Mouse (Mus musculus): ENCODE measurements at regions not wholly inside any gene's neighbourhood (a gene's known extent, or its start where the extent isn't known, plus 50 kb on each side); places are given as distances from the start of the nearest gene placed in this dataset.
"Not testable (repeated sequence)": the region's sequence is repeated elsewhere in the genome, so short reads cannot be mapped to it uniquely, and the experiment has no call there.

DNA sequence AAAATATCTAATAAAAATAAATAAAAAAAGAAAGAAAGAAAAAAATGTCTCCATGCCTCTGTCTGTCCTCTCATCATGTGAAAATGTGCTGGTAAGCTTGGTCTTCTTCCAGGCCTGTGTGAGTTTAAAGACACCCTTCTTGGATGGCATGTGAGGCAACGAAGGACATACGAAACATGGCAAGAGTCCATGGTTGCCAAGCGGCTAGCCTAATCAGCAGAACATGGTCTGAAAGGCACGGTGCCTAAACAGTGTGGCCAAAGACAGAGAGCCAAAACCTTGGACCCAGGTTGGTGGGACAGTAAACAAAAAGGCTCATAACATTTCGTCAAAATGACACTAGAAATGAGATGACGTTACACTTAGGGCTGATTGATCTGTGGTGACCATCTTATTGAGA, 1344.7 kb upstream of the A1bg start:
- no peak for DNase-seq

DNA sequence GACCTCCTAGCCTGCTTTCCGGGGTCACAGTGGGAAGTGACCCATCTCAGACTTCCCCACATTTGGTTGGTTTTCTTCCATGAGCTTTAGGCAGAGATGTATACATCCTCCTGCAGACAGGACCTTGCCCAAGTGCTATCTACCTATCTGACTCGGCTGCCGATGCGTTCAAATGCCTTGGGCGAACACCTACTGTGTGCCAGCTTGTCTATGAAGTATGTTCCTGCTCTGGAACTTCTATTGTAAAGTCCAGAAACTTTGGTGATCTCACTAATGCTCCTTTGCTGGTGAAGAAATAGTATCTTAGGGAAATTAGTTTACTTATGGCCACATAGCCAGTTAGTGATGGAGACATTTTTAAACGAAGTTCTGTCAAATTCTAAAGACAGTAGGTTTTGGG, 1343.2 kb upstream of the A1bg start:
- DNase-seq = no peak

DNA sequence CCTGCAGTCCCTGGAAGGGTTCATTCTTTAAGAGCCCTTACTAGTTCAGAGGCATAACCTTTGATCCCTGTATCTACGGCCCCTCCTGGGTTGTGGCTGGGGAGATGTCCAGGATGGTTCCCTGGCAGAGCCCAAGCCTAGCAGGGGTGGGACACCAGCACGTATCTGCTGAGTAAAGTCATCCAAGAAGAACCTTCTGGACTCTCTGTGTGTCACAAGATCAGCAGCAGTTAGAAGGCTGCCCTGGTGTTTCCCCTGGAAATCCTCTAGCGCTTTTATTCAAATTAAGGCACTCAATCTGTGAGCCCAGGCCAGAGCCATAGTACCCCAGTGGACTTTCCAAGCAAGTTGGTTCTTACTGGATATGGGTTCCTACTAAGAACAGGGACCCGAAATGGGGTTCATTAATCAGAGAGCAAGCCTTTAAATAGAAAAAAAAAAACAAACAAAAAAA, 1342.7 kb upstream of the A1bg start:
- peak; percentile 44 for DNase-seq

DNA sequence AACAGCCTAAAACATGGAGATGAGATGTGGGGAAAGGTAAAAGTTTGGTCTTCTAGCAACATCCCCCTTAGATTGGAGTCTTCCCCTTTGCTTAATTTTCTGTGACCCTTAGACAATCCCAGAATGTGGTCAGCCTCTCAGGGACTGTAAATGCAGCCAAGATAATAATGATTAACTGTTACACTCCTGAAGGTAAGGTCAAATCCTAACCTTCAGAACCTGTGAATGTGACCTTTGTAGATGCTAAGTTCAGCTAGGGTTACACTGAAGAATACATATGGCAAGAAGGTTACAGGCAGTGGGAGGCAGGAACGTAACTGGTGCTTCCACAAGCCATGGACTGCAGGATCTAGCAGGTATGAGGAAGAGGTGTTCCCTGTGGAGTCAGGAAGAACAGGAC, 1342.2 kb upstream of the A1bg start:
- no peak for DNase-seq

DNA sequence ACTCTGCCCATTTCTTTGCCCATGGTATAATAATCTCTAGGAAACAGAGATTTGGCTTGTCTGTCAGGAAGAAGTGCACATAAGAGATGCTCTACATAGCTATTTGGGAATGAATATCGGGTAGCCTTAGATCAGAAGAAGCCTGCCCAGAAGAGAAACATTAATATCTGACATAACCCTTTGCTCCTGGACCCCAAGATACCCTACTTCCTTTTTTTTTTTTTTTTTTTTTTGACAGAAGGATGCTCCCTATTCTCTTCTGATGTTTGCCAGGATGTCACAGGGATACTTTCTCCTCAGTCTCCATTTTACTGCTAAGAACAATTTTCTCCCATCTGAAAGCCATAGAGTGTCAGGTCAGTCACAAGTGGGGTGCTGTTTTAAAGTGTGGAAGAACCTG, 1341.4 kb upstream of the A1bg start:
- no peak for DNase-seq

DNA sequence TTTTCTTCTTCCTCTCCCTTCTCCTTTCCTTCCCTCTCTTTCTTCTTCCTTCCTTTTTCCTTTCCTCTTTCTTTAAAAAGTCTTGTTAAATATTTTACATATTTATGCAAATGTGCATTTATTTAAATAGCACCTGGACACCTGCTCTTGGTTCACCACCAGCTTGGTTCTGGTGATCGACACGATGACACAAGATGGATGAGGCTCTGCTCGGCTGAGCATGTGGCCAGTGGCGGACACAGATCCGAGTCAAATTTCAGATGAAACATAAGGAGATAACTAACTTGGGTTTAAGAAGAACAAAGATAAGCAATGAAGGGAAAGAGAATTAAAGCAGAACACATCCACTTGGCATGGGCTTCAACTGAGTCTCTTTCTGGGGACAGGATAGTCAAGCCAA, 1339.7 kb upstream of the A1bg start:
- DNase-seq = no peak

DNA sequence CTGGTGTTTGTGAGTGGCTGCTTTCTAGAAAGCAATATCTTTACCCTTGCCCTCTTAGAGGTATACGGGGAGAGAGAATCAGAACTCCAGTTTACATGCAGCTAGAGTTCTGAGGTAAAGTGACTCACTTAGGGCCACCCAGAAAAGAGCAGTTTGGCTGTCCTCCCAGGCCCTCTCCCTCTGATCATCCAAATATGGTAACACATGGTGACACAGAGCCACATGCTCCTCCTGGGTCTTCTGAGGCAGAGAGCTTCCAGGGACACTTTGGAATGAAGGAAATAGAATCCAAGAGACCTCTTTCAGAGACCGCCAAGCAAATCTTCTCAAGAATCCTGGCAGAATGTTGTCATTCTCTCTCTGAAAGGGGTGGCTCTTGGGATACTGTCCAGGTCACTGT, 1338.7 kb upstream of the A1bg start:
- no peak for DNase-seq

DNA sequence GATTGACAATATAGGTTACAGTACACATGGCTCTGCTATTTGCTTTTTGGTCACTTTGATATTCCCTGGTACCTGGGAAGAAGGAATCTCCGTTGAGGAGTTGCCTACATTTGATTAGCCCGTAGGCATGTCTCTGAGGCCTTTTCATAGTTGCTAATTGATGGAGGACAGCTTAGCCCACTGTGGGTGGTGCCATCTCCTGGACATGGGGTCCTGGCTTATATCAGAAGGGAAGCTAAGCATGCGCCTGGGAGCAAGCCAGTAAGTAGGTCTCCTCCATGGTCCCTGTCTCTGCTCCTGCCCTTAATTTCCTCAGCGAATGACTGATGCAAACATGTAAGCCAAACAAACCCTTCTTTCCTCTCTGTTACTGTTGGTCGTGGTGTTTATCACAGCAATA, 1335.8 kb upstream of the A1bg start:
- peak; percentile 15 for DNase-seq

DNA sequence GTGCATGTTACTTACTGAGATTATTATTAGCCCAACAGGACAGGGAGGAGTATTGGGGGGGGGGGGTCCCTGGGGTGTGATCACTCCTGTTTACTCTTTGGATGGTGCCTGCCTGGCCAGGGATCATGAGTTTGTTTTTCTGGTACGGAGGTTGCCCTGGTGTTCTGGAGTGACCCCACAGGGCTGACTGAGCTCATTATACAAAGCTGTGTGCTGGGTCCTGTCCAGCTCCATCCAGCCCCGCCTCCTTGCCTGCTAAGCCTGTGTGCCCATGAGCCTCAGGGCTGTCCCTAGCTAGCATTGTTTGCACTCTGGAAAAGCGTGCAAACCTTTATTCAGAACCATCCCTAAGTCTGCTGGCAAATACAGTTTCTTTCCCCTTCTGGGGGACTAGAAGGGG, 1335.1 kb upstream of the A1bg start:
- DNase-seq = peak; percentile 86

DNA sequence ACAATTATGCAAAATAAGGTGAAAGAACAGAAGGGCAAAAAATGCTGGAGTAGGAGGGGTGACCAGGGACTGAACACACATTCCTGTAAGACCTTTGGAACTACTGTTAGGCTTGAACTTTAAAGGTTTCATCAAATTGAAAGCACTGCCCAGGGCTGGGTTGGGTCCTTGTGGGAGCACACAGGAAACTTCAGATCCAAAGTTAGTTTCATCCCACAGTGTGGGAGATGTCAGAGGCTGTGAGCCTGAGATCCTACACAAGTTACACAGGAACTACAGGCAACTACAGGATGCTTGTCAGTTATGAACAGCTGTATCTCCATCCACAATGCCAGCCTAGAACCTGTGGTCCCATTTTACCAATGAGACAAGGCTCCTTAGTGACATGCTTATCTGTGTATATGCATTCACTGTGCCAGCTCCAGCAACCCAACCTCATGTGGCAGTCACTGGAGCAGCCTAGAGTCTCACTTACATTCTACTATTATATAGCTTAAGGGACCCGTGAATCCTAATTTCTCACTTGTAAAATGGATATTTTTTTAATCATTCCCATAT, 1334.4 kb upstream of the A1bg start:
- DNase-seq = peak; percentile 22

DNA sequence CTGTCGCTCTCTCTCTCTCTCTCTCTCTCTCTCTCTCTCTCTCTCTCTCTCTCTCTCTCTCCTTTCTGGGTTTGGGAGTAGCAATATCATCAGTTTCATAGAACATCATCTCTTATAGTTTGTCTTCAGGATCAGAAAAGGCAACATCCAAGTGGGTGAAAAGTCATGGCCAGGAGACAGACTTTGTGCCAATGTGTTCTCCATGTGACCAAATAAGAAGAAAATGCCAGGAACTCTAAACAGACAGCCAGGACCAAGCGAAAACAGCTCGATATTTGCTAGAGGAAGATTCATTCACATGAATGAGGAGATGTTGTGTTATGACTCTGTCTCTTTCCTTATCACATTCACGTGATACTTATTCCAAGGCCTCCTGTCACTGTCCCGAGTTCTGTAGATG, 1332.8 kb upstream of the A1bg start:
- peak; percentile 37 for DNase-seq

DNA sequence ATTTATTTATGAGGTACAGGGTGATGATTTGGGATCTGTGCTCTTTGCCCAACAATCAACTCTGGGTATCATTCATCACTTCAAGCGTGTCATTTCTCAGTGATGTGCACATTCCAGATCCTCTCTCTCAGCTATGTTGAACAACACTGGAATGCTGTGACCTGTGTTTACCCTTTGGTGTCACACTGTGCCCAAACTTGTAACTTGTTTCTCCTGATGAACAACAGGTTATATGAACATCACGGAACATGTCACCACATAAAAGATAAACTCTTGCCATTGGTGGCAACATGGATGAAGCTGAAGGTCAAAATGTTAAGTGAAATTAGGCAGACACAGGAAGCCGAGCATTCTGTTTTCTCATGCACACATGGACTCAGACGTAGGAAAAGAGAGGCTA, 1330.9 kb upstream of the A1bg start:
- DNase-seq = no peak

DNA sequence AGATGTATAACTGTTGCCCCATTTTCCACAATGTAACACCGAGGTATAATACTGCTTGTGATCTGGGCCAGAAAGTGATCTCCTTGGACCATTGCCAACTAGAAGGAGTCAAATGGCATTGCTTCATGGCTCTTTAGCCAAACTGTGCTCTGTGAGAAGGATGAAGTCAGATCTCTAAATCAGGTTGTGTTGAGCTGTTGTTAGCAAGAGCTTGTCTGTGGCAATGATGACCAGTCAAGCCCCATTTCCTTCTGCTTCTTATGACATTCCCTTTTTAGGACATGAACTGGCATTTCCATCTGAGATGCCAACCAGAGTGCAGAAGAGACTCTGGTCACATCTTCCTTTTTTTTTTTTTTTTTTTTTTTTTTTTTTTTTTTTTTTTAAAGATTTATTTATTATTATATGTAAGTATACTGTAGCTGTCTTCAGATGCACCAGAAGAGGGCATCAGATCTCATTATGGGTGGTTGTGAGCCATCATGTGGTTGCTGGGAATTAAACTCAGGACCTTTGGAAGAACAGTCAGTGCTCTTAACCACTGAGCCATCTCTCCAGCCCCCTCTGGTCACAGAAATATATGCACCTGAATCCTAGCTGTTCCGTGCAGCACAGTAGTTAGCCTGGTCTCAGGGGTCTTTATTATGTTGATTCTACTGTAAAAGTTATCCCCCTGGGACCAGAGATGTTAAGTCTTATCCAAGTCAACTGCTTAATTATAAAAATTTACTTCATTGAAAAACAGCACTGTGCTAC, 1329.4 kb upstream of the A1bg start:
- DNase-seq = not testable (repeated sequence)

DNA sequence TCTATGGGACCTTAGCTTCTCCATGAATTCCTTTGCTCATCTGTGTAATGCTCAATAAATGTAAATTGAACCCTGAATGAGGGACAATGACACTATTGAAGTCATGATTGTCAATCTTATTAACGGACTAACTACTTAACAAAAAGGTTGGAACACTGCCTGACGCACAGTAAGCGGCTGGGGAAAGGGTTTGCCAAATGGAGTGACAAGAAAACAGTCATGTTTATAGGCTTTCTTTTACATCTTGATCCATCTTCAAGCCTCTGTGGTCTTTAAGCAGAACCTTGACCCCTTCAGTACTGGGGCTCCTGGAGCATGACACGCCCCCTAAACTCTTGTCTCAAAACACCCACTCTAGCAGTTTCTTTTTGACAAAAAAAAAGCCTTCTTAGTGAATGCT, 1326.6 kb upstream of the A1bg start:
- no peak for DNase-seq

DNA sequence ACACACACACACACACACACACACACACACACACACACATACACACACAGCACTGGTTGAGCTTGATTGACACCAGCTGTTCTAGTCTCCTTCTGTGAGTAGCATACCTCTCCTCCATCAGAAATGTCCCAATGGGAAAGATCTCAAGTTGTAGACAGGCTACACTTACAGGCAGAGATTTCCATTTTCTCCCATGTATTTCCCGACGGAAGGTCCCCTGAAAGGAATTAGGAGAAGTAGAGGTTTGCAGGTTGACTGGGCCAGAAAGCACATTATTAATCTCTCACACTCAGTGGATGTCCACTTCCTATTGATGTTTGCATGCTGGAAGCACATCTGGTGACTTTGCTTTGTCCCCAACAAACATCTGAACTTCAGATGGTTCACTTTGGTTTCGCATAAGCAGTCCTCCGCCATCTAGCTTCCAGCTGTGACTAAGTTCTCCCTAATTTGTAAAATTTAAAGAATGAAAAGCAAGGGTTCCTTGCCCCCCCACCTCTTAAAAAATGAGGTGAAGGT, 1323.8 kb upstream of the A1bg start:
- DNase-seq = no peak

DNA sequence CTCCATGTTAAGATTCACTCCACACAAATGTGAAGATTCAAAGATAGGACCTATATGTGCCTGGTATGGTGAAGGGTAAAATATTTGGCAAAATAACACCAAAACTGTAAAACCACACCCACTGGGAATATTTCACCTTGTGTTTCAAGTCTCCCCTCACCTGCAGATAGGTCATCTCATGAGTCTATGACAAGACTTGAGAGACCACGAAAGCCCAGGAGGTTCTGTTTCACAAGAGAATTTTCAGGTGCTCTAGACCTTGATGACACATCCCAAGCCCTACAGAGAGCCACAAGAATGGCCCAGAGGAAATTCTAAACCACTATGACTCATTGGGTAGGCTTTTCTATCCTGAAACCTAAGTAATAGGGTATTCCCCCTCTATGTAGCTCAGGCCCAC, 1322.4 kb upstream of the A1bg start:
- DNase-seq = no peak

DNA sequence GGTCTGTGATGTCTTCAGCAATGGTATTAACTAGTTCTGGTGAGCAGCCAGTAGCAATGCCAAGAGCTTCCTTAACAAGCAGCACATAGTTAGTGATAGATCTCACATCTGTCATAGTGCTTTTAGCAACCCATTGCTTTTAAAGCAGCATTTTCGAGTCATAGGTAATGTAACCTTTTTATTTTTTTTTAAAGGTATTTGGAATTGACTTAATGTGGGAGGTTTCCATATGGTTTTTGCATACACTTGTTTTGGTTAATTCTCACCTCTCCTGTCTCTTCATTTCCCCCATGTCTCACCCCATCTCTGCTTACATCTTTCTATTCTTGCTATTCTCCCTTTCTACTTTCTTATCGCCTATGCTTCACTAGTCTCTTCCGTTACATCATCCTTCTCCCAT, 1322.0 kb upstream of the A1bg start:
- DNase-seq = no peak

DNA sequence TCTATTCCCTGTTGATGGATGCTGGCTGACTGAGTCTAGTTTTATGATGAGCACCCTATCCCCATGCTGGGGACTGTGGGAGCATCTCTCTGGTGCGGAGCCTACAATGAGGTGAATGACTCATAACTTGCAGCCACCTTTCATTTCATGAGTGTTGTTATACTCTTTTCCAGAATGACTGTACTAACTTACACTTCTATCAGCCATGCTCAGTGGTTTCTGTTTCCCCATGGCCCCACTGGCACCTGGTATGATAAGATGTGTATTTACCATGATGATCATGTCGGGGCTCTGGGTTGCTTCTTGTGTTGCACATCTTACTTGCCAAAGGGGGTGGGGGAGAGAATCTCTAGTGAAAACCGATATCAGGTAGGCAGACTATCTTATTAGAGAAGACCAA, 1317.2 kb upstream of the A1bg start:
- DNase-seq = no peak

DNA sequence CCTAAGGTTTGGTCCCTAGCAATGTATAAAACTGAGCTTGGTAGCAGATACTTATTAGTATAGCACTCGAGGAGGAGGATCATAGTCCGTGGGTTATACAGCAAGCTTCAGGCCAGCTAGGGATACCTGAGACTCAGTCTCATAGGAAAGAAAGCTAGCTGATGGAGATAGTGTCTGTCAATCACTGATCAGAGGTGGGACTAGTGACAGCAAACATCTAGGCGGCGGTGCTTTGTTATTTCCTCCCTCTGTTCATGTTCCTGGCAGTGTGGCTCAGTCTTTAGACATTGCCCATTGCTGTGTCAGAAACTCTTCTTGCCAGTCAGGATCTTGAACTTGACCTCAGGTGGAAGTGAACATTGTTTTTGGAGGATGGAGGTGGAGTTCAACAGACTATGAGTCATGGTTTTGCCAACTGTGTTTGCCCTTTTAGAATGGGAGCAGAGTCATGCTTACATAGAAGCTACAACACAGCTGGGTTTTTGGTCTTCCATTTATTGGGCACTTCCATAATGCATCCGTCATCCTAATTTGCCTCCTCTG, 1315.8 kb upstream of the A1bg start:
- DNase-seq = no peak

DNA sequence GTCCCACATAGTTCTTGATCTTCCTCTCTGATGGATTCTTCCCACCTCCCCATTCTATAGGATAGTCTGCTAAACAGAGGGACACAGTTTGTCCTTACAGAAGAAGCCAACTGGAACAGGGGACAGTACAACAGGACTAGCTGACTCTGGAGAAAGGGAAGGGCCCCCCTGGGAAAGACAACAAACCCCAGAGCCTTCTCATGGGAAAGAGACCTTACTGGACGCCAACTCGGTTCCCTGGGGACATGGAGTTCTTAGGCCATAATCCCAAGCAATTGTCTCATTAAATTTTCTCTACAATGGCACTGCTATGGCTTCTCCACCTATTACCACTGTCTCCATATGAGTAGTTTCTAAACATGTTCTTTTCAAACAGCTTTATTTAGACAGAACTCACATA, 1313.2 kb upstream of the A1bg start:
- DNase-seq = no peak

DNA sequence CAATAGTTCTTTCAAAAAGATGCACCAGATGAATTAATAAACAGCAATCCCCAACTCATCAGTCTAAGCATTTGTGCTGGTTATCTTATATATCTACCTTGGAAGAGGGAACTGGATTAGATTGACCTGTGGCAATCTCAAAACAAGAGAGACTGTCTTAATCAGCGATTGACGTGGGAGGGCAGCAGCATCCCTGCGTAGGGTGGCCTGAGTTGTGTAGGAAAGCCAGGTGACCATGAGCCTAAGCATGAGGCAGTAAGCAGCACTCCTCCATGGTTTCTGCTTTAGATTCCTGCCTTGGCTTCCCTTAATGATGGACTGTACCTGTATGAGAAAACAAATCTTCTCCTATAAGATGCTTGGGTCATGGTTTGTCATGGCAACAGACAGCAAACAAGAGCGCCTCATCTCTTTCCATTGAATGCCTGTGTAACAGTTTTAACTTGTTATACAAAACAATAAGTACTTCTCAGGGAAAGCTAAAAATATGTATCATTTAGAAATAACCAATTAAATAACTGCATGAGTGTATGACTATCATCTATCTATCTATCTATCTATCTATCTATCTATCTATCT, 1311.5 kb upstream of the A1bg start:
- no peak for DNase-seq

DNA sequence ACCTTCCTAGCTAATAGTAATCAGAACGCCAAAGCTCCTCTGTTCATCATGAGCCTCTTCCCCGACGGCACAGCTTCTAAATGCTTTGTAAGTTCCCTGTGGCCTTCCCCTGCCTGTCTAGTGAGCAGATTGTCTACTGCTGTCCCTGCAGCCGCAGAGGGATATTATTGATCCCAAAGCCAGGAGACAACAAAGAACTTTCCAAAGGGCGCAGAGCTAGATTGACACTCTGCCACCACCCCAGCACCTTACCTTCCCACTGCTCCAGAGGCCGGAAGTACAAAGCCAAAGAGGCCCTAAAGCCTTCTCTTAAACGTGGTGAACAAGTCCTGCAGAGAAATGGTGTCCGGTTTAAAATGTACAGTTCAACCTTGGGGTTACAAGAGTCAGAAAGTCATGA, 1310.3 kb upstream of the A1bg start:
- no peak for DNase-seq

DNA sequence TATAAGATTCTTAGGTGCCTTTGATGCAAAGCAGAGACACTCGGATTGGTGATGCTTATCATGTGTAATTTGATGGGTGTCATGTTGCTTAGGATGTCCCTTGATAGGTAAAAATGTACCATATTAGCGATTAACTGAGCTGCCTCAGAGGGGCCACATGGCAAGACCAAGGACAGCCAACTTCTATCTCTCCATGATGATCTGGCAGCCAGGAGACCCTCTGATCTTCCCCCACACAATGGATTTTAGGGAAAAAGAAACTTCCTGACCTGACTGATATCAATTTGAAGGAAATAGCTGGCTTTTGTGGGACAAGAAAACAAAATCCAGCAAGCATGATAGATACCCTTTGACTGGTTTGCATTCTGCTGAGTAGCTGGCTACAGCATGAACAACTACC, 1308.9 kb upstream of the A1bg start:
- DNase-seq = no peak

DNA sequence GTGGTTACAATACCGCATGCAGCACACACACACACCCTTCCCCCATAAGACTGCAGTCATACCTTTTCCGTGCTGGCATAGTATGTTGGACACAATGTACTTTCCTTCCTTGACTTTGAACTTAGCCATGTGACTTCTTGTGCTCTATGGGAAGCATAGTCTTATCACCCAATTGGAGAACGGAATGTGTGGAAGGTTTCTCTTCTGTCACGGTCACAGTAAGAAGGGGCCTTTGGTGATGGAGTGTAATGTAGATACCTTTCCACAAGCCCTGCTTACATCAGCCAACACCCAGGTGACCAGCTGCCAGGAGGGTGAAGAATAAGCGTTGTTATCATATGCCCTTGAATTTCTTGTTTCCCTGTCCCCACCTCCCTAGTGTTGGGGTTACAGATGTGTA, 1308.0 kb upstream of the A1bg start:
- DNase-seq = no peak

Measured in kidney, adult 18-20 months (tissue).